Mouse (Mus musculus): ENCODE measurements around the gene S100a5. TPM values are rescaled to one million over a fixed set of nuclear protein-coding genes. Genes with fewer than 3 reads are reported as not detected.

The S100a5 gene
- total RNA-seq (2021): not detected in 2 replicates
- long read RNA-seq: 0 reads

- no peak for DNase-seq
Measured at GRCm38 (mm10) chr3:90608223-90608622, at the start of gene S100a5. S100a5 (plus strand) TSS chr3:90608523.

DNA sequence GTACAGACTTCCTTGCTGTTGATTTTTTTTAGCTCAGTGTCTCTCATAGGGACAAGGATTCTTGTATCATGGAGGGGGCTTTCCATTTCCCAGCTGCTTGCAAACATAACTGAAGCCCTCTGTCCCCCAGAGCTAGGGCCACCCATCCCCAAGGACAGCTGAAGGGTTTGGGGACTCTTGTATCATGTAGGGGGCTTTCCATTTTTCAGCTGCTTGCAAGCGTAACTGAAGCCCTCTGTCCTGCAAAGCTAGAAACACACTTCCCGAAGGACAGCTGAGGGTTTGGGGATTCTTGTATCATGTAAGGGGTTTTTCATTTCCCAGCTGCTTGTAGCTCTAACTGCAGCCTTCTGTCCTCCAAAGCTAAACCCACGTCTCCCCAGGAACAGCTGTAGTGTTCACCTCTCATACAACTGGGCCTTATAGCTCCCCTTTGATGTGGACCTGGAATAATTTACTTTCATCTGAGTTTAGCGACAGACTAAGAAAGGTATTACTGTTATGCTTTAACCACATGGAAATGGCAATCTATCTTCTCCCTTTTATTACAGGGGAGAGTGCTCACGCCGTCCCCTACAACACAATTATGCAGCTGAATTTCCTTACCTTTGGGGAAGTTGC is 48.2 kb upstream of the S100a5 start, which contains the start of gene S100a3:
Gene S100a3 (plus strand): TSS at position 571 of the 621 bp plus-strand sequence.
- DNase-seq: no peak

DNA sequence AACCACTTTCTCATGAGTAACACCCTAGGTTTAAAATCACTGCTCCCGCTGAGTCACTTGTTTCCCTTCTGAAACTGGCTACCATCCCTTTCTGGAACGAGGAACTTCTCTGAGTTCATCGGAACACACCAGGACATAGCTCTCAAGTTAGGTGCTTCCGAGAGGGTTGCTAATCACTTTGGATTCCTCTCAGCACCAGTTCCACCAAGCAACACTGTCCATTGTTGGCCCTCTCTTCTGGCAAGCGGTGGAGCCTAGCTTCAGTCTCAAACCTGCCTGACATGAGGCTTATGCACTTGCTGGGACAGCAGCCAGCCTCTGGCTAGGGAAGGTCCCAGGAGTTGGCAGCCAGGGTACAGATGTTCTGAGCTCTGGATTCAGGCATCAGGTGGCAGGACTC is 33.6 kb upstream of the S100a5 start:
- DNase-seq: peak; percentile 26

GRCm38 (mm10) chr3:90575320-90575719 is 33.0 kb upstream of the S100a5 start:
- no peak for DNase-seq

- no peak for DNase-seq
Measured at GRCm38 (mm10) chr3:90576351-90577001, 31.8 kb upstream of the S100a5 start.

- no peak for DNase-seq
Measured at GRCm38 (mm10) chr3:90579433-90579832, 28.9 kb upstream of the S100a5 start.

GRCm38 (mm10) chr3:90581141-90581540 is 27.2 kb upstream of the S100a5 start:
- DNase-seq: no peak

GRCm38 (mm10) chr3:90582156-90582555 is 26.2 kb upstream of the S100a5 start:
- no peak for DNase-seq

DNA sequence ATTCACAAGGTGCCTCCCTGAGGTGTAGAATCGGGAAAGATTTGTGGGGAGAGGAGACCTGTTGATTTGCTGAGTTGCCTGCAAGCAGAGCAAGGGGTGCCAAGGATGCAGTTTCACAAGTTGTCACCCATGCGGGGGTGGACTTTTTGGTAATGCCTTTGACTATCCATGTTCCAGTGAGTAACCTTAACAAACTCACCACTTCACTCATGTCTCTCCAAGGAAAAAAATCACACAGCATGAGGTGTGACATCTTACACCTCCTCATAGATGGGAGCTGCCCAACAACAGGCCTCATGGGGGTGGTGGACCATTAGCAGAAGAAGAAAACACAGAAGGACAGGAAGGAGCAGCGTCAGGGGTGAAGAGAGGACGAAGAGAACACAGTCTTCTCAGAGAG is 25.8 kb upstream of the S100a5 start:
- DNase-seq: no peak

- DNase-seq: peak; percentile 27
Measured at GRCm38 (mm10) chr3:90583893-90584292, 24.4 kb upstream of the S100a5 start.

- DNase-seq: peak; percentile 55
Measured at GRCm38 (mm10) chr3:90585595-90585994, 22.7 kb upstream of the S100a5 start.

DNA sequence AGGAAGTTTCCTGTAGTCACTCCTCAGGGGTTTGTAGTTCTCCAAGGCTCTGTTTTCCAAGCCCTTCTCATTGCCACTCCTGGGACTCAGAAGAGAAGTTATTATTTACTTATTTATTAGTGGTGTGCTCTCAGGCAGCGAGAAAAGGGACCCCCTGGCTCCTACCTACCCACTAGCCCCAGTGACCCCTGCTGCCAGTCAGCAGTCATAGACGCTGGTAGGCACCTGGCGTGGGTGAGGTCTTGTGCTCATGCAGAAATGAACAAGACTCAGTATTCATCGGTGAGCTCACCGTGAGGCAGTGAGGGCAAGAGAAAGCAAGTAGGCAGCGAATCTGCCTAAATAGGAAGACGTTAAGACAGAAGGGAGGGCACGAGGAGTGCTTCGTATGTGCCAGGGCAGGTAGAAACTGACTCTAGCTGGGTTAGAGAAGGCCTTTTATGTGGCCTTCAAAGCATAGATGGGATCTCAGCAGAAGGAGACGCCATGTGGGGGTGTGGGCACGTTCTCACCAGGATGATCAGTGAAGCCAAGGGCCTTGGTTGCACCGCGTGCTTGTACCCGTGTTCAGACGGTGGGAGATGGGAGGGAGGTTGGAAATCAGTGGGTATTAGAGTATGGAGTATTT is 22.2 kb upstream of the S100a5 start:
- no peak for DNase-seq

- DNase-seq: peak; percentile 86
Measured at GRCm38 (mm10) chr3:90586906-90587305, 21.4 kb upstream of the S100a5 start.

- DNase-seq: no peak
Measured at GRCm38 (mm10) chr3:90587361-90588101, 20.8 kb upstream of the S100a5 start.

GRCm38 (mm10) chr3:90589390-90589789 is 18.9 kb upstream of the S100a5 start:
- DNase-seq: no peak

- DNase-seq: no peak
Measured at GRCm38 (mm10) chr3:90589947-90590346, 18.4 kb upstream of the S100a5 start, which contains the start of gene S100a2. S100a2 (plus strand) TSS chr3:90590247.

GRCm38 (mm10) chr3:90594466-90594865 is 13.9 kb upstream of the S100a5 start:
- no peak for DNase-seq

DNA sequence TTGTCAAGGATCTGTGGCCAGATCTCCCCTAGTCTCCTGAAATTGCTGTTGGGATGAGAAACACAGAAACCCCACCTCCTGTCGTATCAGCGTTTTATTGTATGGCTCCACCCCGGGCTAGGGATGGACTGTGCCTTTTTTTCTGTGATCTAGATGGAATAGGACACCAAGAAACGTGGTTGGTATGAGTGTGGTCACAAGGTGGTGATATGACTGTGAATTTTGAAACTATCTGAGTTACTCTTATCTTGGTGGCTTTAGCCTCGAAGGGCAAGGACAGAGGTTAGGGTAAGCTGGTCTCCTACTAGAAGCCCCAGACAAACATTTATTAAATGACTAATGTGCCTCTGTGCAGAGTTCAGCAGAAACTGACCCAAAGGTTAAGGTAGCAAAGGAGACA is 12.8 kb upstream of the S100a5 start:
- no peak for DNase-seq

DNA sequence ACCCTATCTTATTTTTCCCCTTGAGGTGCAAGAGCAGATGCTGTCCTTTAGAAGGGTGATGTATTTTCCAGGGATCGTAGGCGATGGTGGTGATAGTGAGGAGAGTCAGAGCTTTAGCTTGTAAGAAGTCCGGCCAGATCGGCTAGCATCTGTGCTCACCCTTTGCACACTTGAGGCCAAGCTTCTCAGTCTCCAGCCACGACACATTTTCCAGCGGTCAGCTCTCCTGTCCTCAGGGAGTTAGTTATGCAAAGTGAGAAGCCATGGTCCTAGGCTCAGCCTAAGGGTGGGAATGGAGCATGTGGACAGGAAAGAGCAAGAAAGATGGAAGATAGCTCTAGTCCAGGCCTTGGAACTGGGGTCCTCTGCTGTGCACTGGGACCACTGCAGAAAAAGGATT is 11.5 kb upstream of the S100a5 start:
- no peak for DNase-seq

GRCm38 (mm10) chr3:90597736-90598135 is 10.6 kb upstream of the S100a5 start:
- DNase-seq: no peak

GRCm38 (mm10) chr3:90598212-90598611 is 10.1 kb upstream of the S100a5 start:
- no peak for DNase-seq

DNA sequence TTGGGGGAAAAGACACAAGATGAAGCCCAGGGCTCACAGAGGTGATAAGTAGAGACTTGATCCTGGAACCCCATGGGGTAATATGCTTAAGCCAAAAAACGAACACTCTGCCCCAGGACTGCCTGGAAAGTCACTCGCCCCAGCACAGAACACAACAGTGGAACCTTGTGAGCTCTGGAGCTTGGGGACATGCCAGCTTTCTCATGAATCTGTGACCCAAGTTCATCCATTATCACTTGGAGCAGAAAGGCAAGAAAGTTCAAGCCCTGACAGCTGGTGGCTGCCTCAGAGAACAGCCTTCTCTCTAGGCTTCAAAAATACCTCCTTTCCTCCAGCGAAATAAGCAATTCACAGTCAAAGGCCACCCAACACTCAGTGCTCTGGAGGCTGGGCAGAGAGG is 8.9 kb upstream of the S100a5 start:
- no peak for DNase-seq

DNA sequence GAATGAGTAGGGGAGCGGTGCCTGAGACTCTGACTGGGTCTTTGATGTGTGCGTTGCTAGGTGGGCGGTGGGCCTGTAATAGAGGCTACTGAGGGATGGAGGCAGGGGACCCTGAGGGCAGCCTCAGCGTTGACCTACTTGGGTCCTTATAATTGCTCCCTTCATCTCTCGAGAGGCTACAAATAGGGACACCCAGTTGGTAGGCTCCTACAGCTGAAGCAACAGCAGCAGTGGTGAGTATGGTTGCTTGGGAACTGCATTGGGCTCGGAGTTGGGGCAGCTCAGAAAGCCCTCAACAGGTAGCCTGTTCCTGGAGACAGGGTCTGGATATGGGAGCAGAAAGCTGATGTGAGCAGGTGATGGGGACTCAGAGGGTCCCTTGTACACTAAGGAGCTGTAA is 8.3 kb upstream of the S100a5 start:
- DNase-seq: no peak

Measured in adrenal gland, postnatal 25 days (tissue).